Mouse (Mus musculus) liver, adult 2 months (tissue): ENCODE results near the gene Cavin1.

ENCODE experiments used
- CTCF ChIP-seq: fragments of 200-500 bp; IDR thresholded peaks from 2 replicates; pipeline ENCODE4 v1.5.1; 2011; ENCODE audit warnings: low read depth, low read length, control low read depth
- POLR2A ChIP-seq: fragments of 200-500 bp; IDR thresholded peaks from 2 replicates; pipeline ENCODE4 v1.6.1; 2011; ENCODE audit warnings: low read length, control low read depth; ENCODE audit not compliant: insufficient read depth; ENCODE audit errors: extremely low read depth

GRCm38 (mm10) chr11:100938711-100939511 lies 31.8 kb downstream of the Cavin1 start:
- TF ChIP-seq CTCF: no peak
- peak; percentile 99 for TF ChIP-seq POLR2A
